Mouse (Mus musculus): Measurements from ENCODE around the gene Neurod2. TPM values are rescaled to one million over a fixed set of nuclear protein-coding genes. Genes with fewer than 3 reads are reported as not detected.

Gene Neurod2
- polyA plus RNA-seq (2016; fragmentation: Nextera tagmentation; extraction: Ambion mirVana), result 0.08 TPM in 1 of 2 replicates, not detected in the other

GRCm38 (mm10) chr11:98329081-98329959 lies at the start of gene Neurod2:
TSS of gene Neurod2 (minus strand) at chr11:98329648.
- Histone ChIP-seq H3K9me3 (no peaks in the 10 kb centered on the region), H3K36me3 (replicated peaks) (no peaks in the 10 kb centered on the region), H3K27ac (replicated peaks) (no peak within 1 kb of the TSS), H3K4me1 (peaks cover 31% of the 10 kb centered on the region), H3K27me3 (replicated peaks; ENCODE audit: low read depth, poor library complexity, severe bottlenecking) (peaks cover 100% of the 10 kb centered on the region), H3K4me3 (peak within 1 kb of the TSS; percentile 44)
- WGBS, result 2% methylated on average over 38 of the region's 38 CpGs
- DNase-seq (ENCODE audit: low spot score), result no peak

DNA sequence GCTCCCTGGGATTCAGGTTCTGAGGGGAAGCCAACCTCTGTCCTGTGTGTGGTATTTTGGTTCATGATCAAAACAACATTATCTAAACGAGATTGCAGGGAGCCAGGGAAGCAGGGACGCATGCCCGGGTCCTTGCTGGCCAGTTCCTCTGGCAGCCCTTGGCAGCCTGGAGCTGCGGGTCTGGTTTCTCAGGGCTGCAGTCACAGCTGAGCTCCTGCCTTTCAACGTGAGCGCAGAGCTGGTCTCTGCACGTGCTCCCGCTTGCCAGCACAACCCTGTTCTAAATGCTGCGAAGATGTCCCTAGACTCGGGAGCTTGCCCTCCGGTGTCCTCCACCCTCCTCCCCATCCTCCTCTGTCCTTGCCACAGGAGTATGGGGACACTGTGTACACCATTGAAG lies 48.3 kb upstream of the Neurod2 start:
- H3K27ac ChIP-seq (replicated peaks), result no peak overlapping the region
- H3K9me3 ChIP-seq, result no peaks in the 10 kb centered on the region
- no peaks in the 10 kb centered on the region for H3K27me3 ChIP-seq (replicated peaks; ENCODE audit: low read depth, poor library complexity, severe bottlenecking)
- 0 out of 2 replicates have a peak, but pooled peaks cover 3% of the 10 kb centered on the region for H3K4me1 ChIP-seq
- WGBS, result 83% methylated on average over 11 of the region's 11 CpGs
- DNase-seq (ENCODE audit: low spot score), result no peak
- H3K36me3 ChIP-seq (replicated peaks), result peaks cover 81% of the 10 kb centered on the region
- H3K4me3 ChIP-seq, result no peak overlapping the region

DNA sequence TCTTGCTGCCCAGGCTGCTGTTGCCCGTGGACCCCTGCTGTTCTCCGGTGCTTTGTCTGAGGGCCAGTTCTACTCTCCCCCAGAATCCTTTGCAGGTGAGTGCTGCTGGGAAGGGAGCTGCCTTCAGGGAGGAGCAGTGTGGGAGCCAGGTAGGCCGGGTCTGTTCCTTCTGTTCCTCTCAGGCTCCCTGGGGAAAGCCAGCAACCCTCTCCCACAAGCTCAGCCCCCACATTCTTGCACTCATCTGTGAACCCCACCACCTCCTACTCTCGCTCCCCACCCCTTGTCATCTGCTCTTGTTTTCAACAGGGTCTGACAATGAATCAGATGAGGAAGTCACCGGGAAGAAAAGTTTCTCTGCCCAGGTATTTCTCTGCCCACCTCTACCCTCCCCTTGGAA lies 47.3 kb upstream of the Neurod2 start:
- H3K27ac ChIP-seq (replicated peaks), result no peak overlapping the region
- H3K36me3 ChIP-seq (replicated peaks), result peaks cover 79% of the 10 kb centered on the region
- H3K4me1 ChIP-seq, result peaks cover 11% of the 10 kb centered on the region
- 65% methylated on average over 5 of the region's 5 CpGs for WGBS
- no peaks in the 10 kb centered on the region for H3K9me3 ChIP-seq
- H3K27me3 ChIP-seq (replicated peaks; ENCODE audit: low read depth, poor library complexity, severe bottlenecking), result no peaks in the 10 kb centered on the region
- no peak overlapping the region for H3K4me3 ChIP-seq
- DNase-seq (ENCODE audit: low spot score), result no peak

DNA sequence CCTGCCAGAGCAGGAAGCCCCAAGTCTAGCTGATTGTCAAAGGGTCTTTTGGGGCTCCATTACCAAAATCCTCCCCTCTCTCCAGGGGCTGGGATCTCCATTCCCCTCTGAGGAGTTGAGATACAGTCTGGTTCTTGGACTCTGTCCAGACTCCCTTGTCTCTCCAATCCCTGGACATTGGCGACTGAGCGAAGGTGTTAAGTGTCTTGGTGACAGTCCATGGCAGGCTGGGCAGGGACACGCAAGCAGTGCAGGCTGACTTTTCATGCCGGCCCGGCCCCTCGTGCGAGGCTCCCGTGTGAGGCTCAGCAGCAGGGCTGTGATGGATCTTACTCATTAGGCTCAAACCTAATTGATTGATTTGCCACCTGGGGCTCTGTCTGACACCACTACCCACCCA lies 44.8 kb upstream of the Neurod2 start:
- H3K27ac ChIP-seq (replicated peaks), result no peak overlapping the region
- WGBS, result 83% methylated on average over 8 of the region's 8 CpGs
- H3K9me3 ChIP-seq, result no peaks in the 10 kb centered on the region
- H3K4me3 ChIP-seq, result no peak overlapping the region
- H3K4me1 ChIP-seq, result peaks cover 26% of the 10 kb centered on the region
- H3K27me3 ChIP-seq (replicated peaks; ENCODE audit: low read depth, poor library complexity, severe bottlenecking), result no peaks in the 10 kb centered on the region
- no peak for DNase-seq (ENCODE audit: low spot score)
- peaks cover 58% of the 10 kb centered on the region for H3K36me3 ChIP-seq (replicated peaks)

- Histone ChIP-seq H3K4me3 (no peak overlapping the region), H3K9me3 (no peaks in the 10 kb centered on the region), H3K27me3 (replicated peaks; ENCODE audit: low read depth, poor library complexity, severe bottlenecking) (no peaks in the 10 kb centered on the region), H3K36me3 (replicated peaks) (peaks cover 48% of the 10 kb centered on the region), H3K27ac (replicated peaks) (no peak overlapping the region), H3K4me1 (peaks cover 26% of the 10 kb centered on the region)
- WGBS, result 88% methylated on average over 6 of the region's 6 CpGs
- no peak for DNase-seq (ENCODE audit: low spot score)
These were observed 43.8 kb upstream of the Neurod2 start for GRCm38 (mm10) chr11:98373244-98373643.

- Histone ChIP-seq H3K4me3 (0 out of 2 replicates have a peak overlapping the region, but pooled peaks have one; percentile 32), H3K27me3 (replicated peaks; ENCODE audit: low read depth, poor library complexity, severe bottlenecking) (no peaks in the 10 kb centered on the region), H3K27ac (replicated peaks) (peak overlapping the region; percentile 75; the same call in 1 of the 2 replicates), H3K9me3 (no peaks in the 10 kb centered on the region), H3K36me3 (replicated peaks) (peaks cover 39% of the 10 kb centered on the region), H3K4me1 (peaks cover 26% of the 10 kb centered on the region)
- DNase-seq (ENCODE audit: low spot score), result peak; percentile 71
- WGBS, result 7% methylated on average over 2 of the region's 2 CpGs
These were observed 43.0 kb upstream of the Neurod2 start for GRCm38 (mm10) chr11:98372406-98372805.

DNA sequence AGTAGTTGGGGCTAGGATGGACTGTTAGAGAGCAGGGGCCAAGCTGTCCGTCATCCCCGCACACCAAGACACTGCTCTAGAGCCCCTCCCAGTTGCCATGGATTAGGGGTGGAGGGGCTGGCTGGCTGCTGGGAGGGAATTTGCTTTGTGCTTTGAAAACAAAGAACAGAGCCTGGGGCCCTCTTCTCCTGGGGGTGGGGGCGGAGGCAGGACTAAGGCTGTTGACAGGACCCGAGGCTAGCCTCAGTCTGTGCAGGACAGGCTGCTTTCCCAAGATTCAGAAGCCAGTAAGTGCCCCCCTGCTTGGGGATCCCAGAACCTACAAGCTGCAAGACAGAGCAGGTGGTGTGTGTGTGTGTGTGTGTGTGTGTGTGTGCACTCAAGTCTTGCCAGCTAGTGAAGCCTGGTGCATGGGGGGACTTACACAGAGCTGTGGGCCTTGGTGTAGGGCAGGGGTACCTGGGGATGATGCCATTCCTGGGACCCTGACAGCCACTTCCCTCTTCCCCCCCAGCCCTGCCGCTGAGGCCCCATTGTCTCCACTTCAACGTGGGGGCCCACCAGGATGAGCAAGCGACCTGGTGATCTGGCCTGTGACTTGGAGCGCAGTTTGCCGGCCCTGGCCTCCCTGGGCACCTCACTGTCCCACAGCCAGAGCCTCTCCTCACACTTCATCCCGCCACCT lies 42.2 kb upstream of the Neurod2 start:
- Histone ChIP-seq H3K36me3 (replicated peaks) (peaks cover 32% of the 10 kb centered on the region), H3K4me1 (peaks cover 23% of the 10 kb centered on the region), H3K27ac (replicated peaks) (peak overlapping the region; percentile 75), H3K9me3 (no peaks in the 10 kb centered on the region), H3K27me3 (replicated peaks; ENCODE audit: low read depth, poor library complexity, severe bottlenecking) (no peaks in the 10 kb centered on the region), H3K4me3 (peak overlapping the region; percentile 32)
- peak; percentile 39 for DNase-seq (ENCODE audit: low spot score)
- WGBS, result 35% methylated on average over 10 of the region's 10 CpGs

GRCm38 (mm10) chr11:98370588-98370987 lies 41.1 kb upstream of the Neurod2 start:
- Histone ChIP-seq H3K4me1 (peaks cover 23% of the 10 kb centered on the region), H3K36me3 (replicated peaks) (peaks cover 21% of the 10 kb centered on the region), H3K9me3 (no peaks in the 10 kb centered on the region), H3K27ac (replicated peaks) (0 out of 2 replicates have a peak overlapping the region, but pooled peaks have one; percentile 75), H3K27me3 (replicated peaks; ENCODE audit: low read depth, poor library complexity, severe bottlenecking) (no peaks in the 10 kb centered on the region), H3K4me3 (no peak overlapping the region)
- WGBS, result 79% methylated on average over 2 of the region's 2 CpGs
- no peak for DNase-seq (ENCODE audit: low spot score)

DNA sequence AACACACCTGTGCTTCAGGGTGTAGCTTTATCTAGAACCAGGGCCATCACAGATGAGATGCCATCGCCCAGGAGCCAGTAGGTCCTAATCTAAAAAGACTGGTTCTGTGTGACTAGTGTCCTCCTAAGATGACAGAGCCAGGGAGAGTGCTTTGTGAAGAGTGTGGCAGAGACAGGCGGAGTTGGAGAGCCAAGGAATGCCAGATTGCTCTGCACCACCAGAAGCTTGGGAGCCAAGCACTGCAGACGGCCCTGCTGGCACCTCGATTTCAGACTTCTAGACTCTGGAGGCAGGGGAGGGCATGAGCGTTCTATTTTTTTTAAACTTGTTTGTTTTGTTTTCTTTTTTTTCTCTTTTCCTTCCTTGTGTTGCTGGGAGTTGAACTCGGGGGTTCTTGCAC lies 39.9 kb upstream of the Neurod2 start:
- H3K4me1 ChIP-seq, result peaks cover 23% of the 10 kb centered on the region
- no peak for DNase-seq (ENCODE audit: low spot score)

GRCm38 (mm10) chr11:98367863-98368186 lies 38.4 kb upstream of the Neurod2 start:
- Histone ChIP-seq H3K27ac (replicated peaks) (no peak overlapping the region), H3K9me3 (no peaks in the 10 kb centered on the region), H3K4me1 (peaks cover 26% of the 10 kb centered on the region), H3K4me3 (no peak overlapping the region), H3K36me3 (replicated peaks) (no peaks in the 10 kb centered on the region; the same call in 1 of the 2 replicates), H3K27me3 (replicated peaks; ENCODE audit: low read depth, poor library complexity, severe bottlenecking) (no peaks in the 10 kb centered on the region)
- WGBS, result 84% methylated on average over 7 of the region's 7 CpGs
- no peak for DNase-seq (ENCODE audit: low spot score)

More for the DNA sequence above, 39.9 kb upstream of the Neurod2 start:
- Histone ChIP-seq H3K27me3 (replicated peaks; ENCODE audit: low read depth, poor library complexity, severe bottlenecking) (no peaks in the 10 kb centered on the region), H3K27ac (replicated peaks) (no peak overlapping the region), H3K9me3 (no peaks in the 10 kb centered on the region), H3K4me3 (no peak overlapping the region), H3K36me3 (replicated peaks) (peaks cover 9% of the 10 kb centered on the region)
- 82% methylated on average over 6 of the region's 6 CpGs for WGBS

GRCm38 (mm10) chr11:98367171-98367862 lies 37.9 kb upstream of the Neurod2 start:
- no peak for DNase-seq (ENCODE audit: low spot score)
- Histone ChIP-seq H3K36me3 (replicated peaks) (no peaks in the 10 kb centered on the region; the same call in 1 of the 2 replicates), H3K4me3 (no peak overlapping the region), H3K9me3 (no peaks in the 10 kb centered on the region), H3K4me1 (peaks cover 28% of the 10 kb centered on the region), H3K27me3 (replicated peaks; ENCODE audit: low read depth, poor library complexity, severe bottlenecking) (no peaks in the 10 kb centered on the region), H3K27ac (replicated peaks) (no peak overlapping the region)
- WGBS, result 85% methylated on average over 10 of the region's 10 CpGs

DNA sequence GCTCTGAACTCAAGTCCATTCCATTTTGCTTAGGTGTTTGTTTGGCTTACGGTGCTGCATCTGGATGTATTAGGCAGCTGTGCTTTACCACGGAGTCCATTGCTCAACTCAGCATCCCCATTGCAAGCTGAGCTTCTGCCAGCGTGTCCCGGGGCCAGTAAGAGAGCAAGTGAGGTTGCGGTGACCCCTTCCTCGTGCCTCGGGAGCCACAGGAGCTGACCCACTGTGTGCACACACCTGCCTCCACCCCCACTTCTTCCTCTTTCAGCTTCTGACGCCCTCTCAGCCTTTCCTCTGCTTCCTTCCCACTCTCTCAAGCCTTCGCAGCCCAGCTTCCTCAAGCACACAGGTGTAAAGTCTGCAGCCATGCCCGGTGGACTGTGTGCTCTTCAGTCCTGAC lies 36.8 kb upstream of the Neurod2 start:
- Histone ChIP-seq H3K27ac (replicated peaks) (no peak overlapping the region), H3K36me3 (replicated peaks) (no peaks in the 10 kb centered on the region; the same call in 1 of the 2 replicates), H3K4me1 (peaks cover 28% of the 10 kb centered on the region), H3K27me3 (replicated peaks; ENCODE audit: low read depth, poor library complexity, severe bottlenecking) (no peaks in the 10 kb centered on the region), H3K4me3 (no peak overlapping the region), H3K9me3 (no peaks in the 10 kb centered on the region)
- 78% methylated on average over 10 of the region's 10 CpGs for WGBS
- DNase-seq (ENCODE audit: low spot score), result no peak

Data from embryonic facial prominence, embryonic 10.5 days (tissue).